Mouse (Mus musculus) hindlimb bud, embryonic 11.5 days (tissue): ENCODE results near the gene Obp1a.

Source experiments
- DNase-seq: peaks from one replicate; pipeline ENCODE4 v3.0.0-alpha.2; 2012; ENCODE audit warnings: low read depth, low spot score; ENCODE audit errors: extremely low spot score

The Obp1a gene

DNA sequence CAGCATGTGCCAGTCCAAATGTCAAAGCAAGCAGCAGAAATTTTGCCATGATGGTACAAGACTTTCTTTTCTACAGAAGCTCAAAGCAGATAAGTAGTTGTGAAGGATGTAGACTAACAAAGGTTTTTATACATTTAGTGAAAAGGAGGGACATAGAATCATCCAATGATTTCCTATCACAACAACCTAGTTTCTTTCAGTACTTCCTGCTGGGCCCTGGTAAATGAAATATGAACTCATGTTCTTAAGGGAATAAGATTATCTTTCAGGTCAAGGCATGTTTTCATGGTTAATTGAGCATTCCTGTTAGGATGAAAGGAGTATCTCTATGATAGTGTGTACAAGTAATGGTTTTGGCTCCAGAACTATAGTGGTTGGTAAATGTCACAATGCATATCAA lies at the start of gene Obp1a:
Gene Obp1a, minus strand, starts transcription at position 101 of the 400 bp plus-strand sequence.
- DNase-seq = no peak

DNA sequence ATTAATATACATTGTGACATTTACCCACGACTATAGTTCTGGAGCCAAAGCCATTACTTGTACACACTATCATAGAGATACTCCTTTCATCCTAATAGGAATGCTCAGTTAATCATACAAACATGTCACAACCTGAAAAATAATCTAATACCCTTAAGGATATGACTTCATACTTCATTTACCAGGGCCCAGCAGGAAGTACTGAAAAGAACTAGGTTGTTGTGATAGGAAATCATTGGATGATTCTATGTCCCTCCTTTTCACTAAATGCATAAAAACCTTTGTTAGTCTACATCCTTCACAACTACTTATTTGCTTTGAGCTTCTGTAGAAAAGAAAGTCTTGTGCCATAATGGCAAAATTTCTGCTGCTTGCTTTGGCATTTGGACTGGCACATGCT lies 34.0 kb upstream of the Obp1a start, which contains the start of gene Gm5938:
Gene Gm5938, plus strand, starts transcription at position 301 of the 400 bp plus-strand sequence.
- no peak for DNase-seq
